Mouse (Mus musculus) G1E-ER4 (cell line): ENCODE data around the gene Mob3b. TPM values are rescaled to one million over a fixed set of nuclear protein-coding genes. Genes with fewer than 3 reads are reported as not detected.

Experiments
- GATA1 ChIP-seq: IDR thresholded peaks from one replicate; pipeline ENCODE4 v1.8.0; 2012; ENCODE audit warnings: low read length, inconsistent platforms
- polyA plus RNA-seq: library from polyadenylated mRNA; stranded (reverse); fragments of >175 nt; gene quantifications from 2 replicates; pipeline ENCODE4 v1.2.3, GENCODE M21; 2012

The Mob3b gene
- polyA plus RNA-seq, 1 experiment, result not detected

GRCm38 (mm10) chr4:35065075-35065838 is 92.0 kb downstream of the Mob3b start:
- no peak for TF ChIP-seq GATA1

GRCm38 (mm10) chr4:35063146-35063719 is 94.1 kb downstream of the Mob3b start:
- TF ChIP-seq GATA1, result no peak

- no peak for TF ChIP-seq GATA1
These were observed 96.3 kb downstream of the Mob3b start for GRCm38 (mm10) chr4:35060964-35061363.

- TF ChIP-seq GATA1, result no peak
These were observed 96.9 kb downstream of the Mob3b start for GRCm38 (mm10) chr4:35060401-35060800.

GRCm38 (mm10) chr4:35054362-35054761 is 102.9 kb downstream of the Mob3b start:
- no peak for TF ChIP-seq GATA1

- TF ChIP-seq GATA1, result no peak
These were observed 104.9 kb downstream of the Mob3b start for GRCm38 (mm10) chr4:35052174-35052942.

GRCm38 (mm10) chr4:35051152-35051551 is 106.1 kb downstream of the Mob3b start:
- TF ChIP-seq GATA1, result no peak

GRCm38 (mm10) chr4:35049742-35050058 is 107.6 kb downstream of the Mob3b start:
- no peak for TF ChIP-seq GATA1

GRCm38 (mm10) chr4:35049036-35049741 is 108.1 kb downstream of the Mob3b start:
- TF ChIP-seq GATA1, result no peak

- no peak for TF ChIP-seq GATA1
These were observed 116.4 kb downstream of the Mob3b start for GRCm38 (mm10) chr4:35040896-35041295.

GRCm38 (mm10) chr4:35040306-35040705 is 117.0 kb downstream of the Mob3b start:
- no peak for TF ChIP-seq GATA1

GRCm38 (mm10) chr4:35037824-35038223 is 119.5 kb downstream of the Mob3b start:
- no peak for TF ChIP-seq GATA1

GRCm38 (mm10) chr4:35034504-35035290 is 122.6 kb downstream of the Mob3b start:
- TF ChIP-seq GATA1, result no peak

GRCm38 (mm10) chr4:35032758-35033157 is 124.5 kb downstream of the Mob3b start:
- no peak for TF ChIP-seq GATA1

GRCm38 (mm10) chr4:35031623-35032022 is 125.7 kb downstream of the Mob3b start:
- no peak for TF ChIP-seq GATA1
